Mouse (Mus musculus) limb, embryonic 11.5 days (tissue): ENCODE results near the gene Hsd11b1. TPM values are rescaled to one million over a fixed set of nuclear protein-coding genes. Genes with fewer than 3 reads are reported as not detected.
A peak's percentile ranks its signal among the peaks of the same experiment; 100 is the strongest.

ENCODE experiments used
- ATAC-seq: fragments of 200-750 bp; cut with Nextera tagmentation; 2 replicates; pipeline ENCODE4 v1.8.0; 2017; ENCODE audit warnings: low read depth; ENCODE audit not compliant: insufficient number of reproducible peaks, low FRiP score, low TSS enrichment
- DNase-seq: peaks from one replicate; pipeline ENCODE4 v3.0.0-alpha.2; 2015; ENCODE audit warnings: low spot score
- H3K27ac ChIP-seq: fragments of 300-500 bp; sonication (generic); replicated peaks from 2 replicates; pipeline ENCODE4 v1.5.1; 2014; ENCODE audit warnings: low read depth, mild to moderate bottlenecking, low read length
- H3K27me3 ChIP-seq: fragments of 300-500 bp; sonication (generic); 2 replicates; pipeline ENCODE4 v1.6.1; 2014; ENCODE audit warnings: mild to moderate bottlenecking, low read length, mixed read lengths; ENCODE audit not compliant: control insufficient read depth, insufficient read depth
- H3K36me3 ChIP-seq: fragments of 300-500 bp; sonication (generic); 2 replicates; pipeline ENCODE4 v1.6.1; 2014; ENCODE audit warnings: mild to moderate bottlenecking, low read length, moderate library complexity, mixed read lengths; ENCODE audit not compliant: control insufficient read depth, insufficient read depth
- H3K4me1 ChIP-seq: fragments of 300-500 bp; sonication (generic); 2 replicates; pipeline ENCODE4 v1.6.1; 2014; ENCODE audit warnings: low read length, mixed read lengths; ENCODE audit not compliant: control insufficient read depth, insufficient read depth
- H3K4me2 ChIP-seq: fragments of 300-500 bp; sonication (generic); 2 replicates; pipeline ENCODE4 v1.6.1; 2014; ENCODE audit warnings: low read depth, mild to moderate bottlenecking, moderate library complexity; ENCODE audit not compliant: severe bottlenecking
- H3K4me3 ChIP-seq: fragments of 300-500 bp; sonication (generic); 2 replicates; pipeline ENCODE4 v1.5.1; 2014; ENCODE audit warnings: low read depth, low read length
- H3K9ac ChIP-seq: fragments of 300-500 bp; sonication (generic); 2 replicates; pipeline ENCODE4 v1.6.1; 2014; ENCODE audit warnings: mild to moderate bottlenecking, low read length
- H3K9me3 ChIP-seq: fragments of 300-500 bp; sonication (generic); 2 replicates; pipeline ENCODE4 v1.6.1; 2016; ENCODE audit warnings: low read length; ENCODE audit not compliant: control insufficient read depth
- WGBS: fragments of 180-500 bp; shearing (Covaris S2); extraction: QIAGEN DNeasy Blood & Tissue Kit; methylation state at CpG from one replicate; pipeline ENCODE4 v1.1.7; 2014; 5-methylcytosine and 5-hydroxymethylcytosine counted together
- polyA plus RNA-seq: library from polyadenylated mRNA; unstranded; fragments of >200 nt; fragmentation: Nextera tagmentation; extraction: Ambion mirVana; gene quantifications from 2 replicates; pipeline ENCODE4 v1.2.1, GENCODE M21; 2014

Gene Hsd11b1
- polyA plus RNA-seq, 1 experiment from 2014 or later: 0.23 TPM

DNA sequence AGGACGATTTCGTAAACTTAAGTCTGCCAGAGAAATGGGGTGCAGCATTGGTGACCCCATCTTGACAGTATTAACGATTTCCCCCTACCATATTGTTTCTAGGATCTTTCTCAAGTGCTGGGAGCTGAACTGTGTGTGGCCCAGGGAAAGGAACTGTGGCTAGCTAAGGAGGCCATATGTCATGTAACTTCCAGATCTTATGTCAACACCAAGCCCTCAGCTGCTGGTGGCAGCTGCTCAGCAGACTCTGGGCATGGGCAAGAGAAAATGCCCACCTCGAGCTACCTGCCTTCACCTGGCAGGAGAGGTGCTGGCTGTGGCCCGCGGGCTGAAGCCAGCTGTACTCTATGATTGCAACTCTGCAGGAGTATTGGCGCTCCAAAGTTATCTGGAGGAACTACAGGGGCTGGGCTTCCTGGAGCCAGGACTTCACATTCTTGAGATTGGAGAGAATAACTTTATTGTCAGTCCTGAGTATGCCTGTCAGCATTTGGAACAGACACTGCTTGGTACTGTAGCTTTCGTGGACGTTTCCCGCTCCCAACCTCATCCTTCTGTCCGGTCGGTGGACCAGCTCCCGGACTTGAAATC is 89.6 kb downstream of the Hsd11b1 start:
- no peak overlapping the region for H3K9ac ChIP-seq
- no peak for ATAC-seq
- no peak overlapping the region; the same call in 1 of the 2 replicates for H3K27ac ChIP-seq
- no peaks in the 10 kb centered on the region for H3K27me3 ChIP-seq
- peak overlapping the region; percentile 75 for H3K4me3 ChIP-seq
- H3K4me2 ChIP-seq: peak overlapping the region; percentile 53
- H3K4me1 ChIP-seq: peaks cover 10% of the 10 kb centered on the region; the same call in 1 of the 2 replicates
- 90% methylated on average over 13 of the region's 13 CpGs for WGBS
- H3K36me3 ChIP-seq: no peaks in the 10 kb centered on the region
- no peak for DNase-seq
- no peaks in the 10 kb centered on the region for H3K9me3 ChIP-seq

- no peaks in the 10 kb centered on the region for H3K9me3 ChIP-seq
- H3K27me3 ChIP-seq: no peaks in the 10 kb centered on the region
- no peaks in the 10 kb centered on the region for H3K36me3 ChIP-seq
- 19% methylated on average over 9 of the region's 9 CpGs for WGBS
- DNase-seq (no peak), ATAC-seq (no peak; the same call in 1 of the 2 replicates)
- H3K4me1 ChIP-seq: peaks cover 10% of the 10 kb centered on the region; the same call in 1 of the 2 replicates
- H3K4me3 ChIP-seq: peak overlapping the region; percentile 75
- peak overlapping the region; percentile 68 for H3K9ac ChIP-seq
- H3K4me2 ChIP-seq: peak overlapping the region; percentile 53
- peak overlapping the region; percentile 70; the same call in 1 of the 2 replicates for H3K27ac ChIP-seq
Observed at GRCm38 (mm10) chr1:193173810-193174129, 90.1 kb downstream of the Hsd11b1 start.

DNA sequence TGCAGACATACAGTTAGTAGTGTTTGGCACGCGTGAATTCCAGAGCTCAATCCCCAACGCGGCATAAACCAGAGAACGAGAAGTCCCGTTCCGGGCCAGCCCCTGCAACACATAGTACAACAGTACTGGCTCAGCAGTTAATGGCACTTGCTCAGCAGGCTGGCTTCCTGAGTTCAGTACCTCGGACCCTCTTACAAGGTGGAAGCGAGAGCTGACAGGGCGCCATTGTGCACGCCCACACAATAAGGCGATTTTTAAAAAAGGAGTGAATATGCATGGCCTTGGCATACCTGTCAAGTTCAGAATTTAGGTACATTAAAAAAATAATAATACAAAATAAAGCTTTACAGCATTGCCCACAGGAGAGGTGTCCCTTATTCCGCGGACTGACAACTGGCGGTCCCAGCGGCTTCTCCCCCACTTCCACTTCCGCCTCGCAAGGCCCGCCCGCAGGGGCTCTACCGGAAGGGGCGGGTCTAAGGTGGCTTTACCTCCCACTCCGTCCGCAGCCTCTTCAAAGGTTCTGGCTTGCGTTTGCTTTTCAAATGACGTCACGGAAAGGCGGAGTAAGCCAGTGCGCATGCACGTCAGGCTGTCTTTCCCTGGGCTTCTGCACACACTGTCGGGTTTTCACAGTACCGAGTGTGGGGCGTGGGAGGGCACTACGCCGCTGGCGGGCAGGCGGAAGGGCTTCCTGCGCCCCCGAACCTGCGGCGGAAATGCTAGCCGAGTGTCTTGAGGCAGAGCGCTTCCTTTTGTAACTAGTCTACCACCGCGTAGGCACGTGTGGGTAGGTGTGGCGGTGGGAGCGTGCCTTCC is 90.7 kb downstream of the Hsd11b1 start:
- peaks cover 10% of the 10 kb centered on the region; the same call in 1 of the 2 replicates for H3K4me1 ChIP-seq
- under 1% methylated on average over 48 of the region's 48 CpGs for WGBS
- peak overlapping the region; percentile 75 for H3K4me3 ChIP-seq
- no peaks in the 10 kb centered on the region for H3K27me3 ChIP-seq
- peak overlapping the region; percentile 70; the same call in 1 of the 2 replicates for H3K27ac ChIP-seq
- no peaks in the 10 kb centered on the region for H3K36me3 ChIP-seq
- peak overlapping the region; percentile 53 for H3K4me2 ChIP-seq
- ATAC-seq (peak; percentile 99), DNase-seq (peak; percentile 96)
- peak overlapping the region; percentile 68 for H3K9ac ChIP-seq
- H3K9me3 ChIP-seq: no peaks in the 10 kb centered on the region

Other genes with a start within 250 kb of the Hsd11b1 start
- gene Syt14, start 228.3 kb downstream of the Hsd11b1 start, polyA plus RNA-seq: 5.6 and 5.8 TPM in 2 replicates
- gene Diexf, start 133.8 kb downstream of the Hsd11b1 start, polyA plus RNA-seq: 12.2 and 13.3 TPM in 2 replicates
- gene Irf6, start 111.0 kb downstream of the Hsd11b1 start, polyA plus RNA-seq: 8.2 and 11.5 TPM in 2 replicates
- gene A130010J15Rik, start 96.0 kb downstream of the Hsd11b1 start, polyA plus RNA-seq: 15.5 and 17.8 TPM in 2 replicates
- gene Traf3ip3, start 62.4 kb downstream of the Hsd11b1 start, polyA plus RNA-seq: 1.2 and 1.5 TPM in 2 replicates
- gene Lamb3, start 56.4 kb downstream of the Hsd11b1 start, polyA plus RNA-seq: 0.60 and 0.79 TPM in 2 replicates
- 6.2 and 6.9 TPM in 2 replicates for gene G0s2, start 9.1 kb upstream of the Hsd11b1 start, polyA plus RNA-seq
- gene Camk1g, start 106.2 kb upstream of the Hsd11b1 start, polyA plus RNA-seq: 12.2 and 17.1 TPM in 2 replicates